Mouse (Mus musculus) forelimb bud, embryonic 11.5 days (tissue): ENCODE data around the gene Cdkl3.
"Not testable (repeated sequence)": the region's sequence is repeated elsewhere in the genome, so short reads cannot be mapped to it uniquely, and the experiment has no call there.

Experiments used
- DNase-seq: peaks from one replicate; pipeline ENCODE4 v3.0.0-alpha.2; 2012; ENCODE audit warnings: low read depth, low spot score

Gene Cdkl3

GRCm38 (mm10) chr11:52120415-52120814 is 116.4 kb downstream of the Cdkl3 start:
- not testable (repeated sequence) for DNase-seq

- no peak for DNase-seq
These were observed 118.0 kb downstream of the Cdkl3 start for GRCm38 (mm10) chr11:52122045-52122444.

GRCm38 (mm10) chr11:52124468-52124867 is 120.4 kb downstream of the Cdkl3 start:
- no peak for DNase-seq

- DNase-seq, result no peak
These were observed 123.1 kb downstream of the Cdkl3 start for GRCm38 (mm10) chr11:52127169-52127568.

GRCm38 (mm10) chr11:52127760-52128159 is 123.7 kb downstream of the Cdkl3 start:
- no peak for DNase-seq

GRCm38 (mm10) chr11:52128316-52129061 is 124.5 kb downstream of the Cdkl3 start:
- no peak for DNase-seq

- DNase-seq, result no peak
These were observed 125.2 kb downstream of the Cdkl3 start for GRCm38 (mm10) chr11:52129171-52129570.

GRCm38 (mm10) chr11:52129621-52130450 is 125.8 kb downstream of the Cdkl3 start:
- no peak for DNase-seq

- DNase-seq, result no peak
These were observed 126.5 kb downstream of the Cdkl3 start for GRCm38 (mm10) chr11:52130451-52131068.
